Mouse (Mus musculus): ENCODE measurements around the gene Sult3a2. TPM values are rescaled to one million over a fixed set of nuclear protein-coding genes. Genes with fewer than 3 reads are reported as not detected.
"Not testable (repeated sequence)": the region's sequence is repeated elsewhere in the genome, so short reads cannot be mapped to it uniquely, and the experiment has no call there.

Gene Sult3a2
- not detected in 2 replicates for total RNA-seq (2012; rRNA removed)

- H3K9me3 ChIP-seq (ENCODE audit: control insufficient read depth, insufficient read depth, low read depth, low read length), result no peaks in the 10 kb centered on the region; the same call in 1 of the 2 replicates
- no peak for DNase-seq (ENCODE audit: low read depth, low spot score)
- in situ Hi-C loops (cut with MboI; ENCODE audit: low sequenced_read_pairs in 2 of 2, unreplicated experiment in 2 of 2), result no loop called here
- 0 out of 4 replicates have a peak, but pooled peaks cover 0 to 2% of the 10 kb centered on the region in 2 experiments for H3K4me1 ChIP-seq (ENCODE audit: control insufficient read depth in 2 of 2, insufficient read depth in 2 of 2, low read length in 2 of 2, poor library complexity in 1 of 2)
- H3K36me3 ChIP-seq (ENCODE audit: control insufficient read depth, insufficient read depth, low read length, poor library complexity, severe bottlenecking), result no peaks in the 10 kb centered on the region
- H3K9ac ChIP-seq (ENCODE audit: insufficient read depth, low read depth, low read length, poor library complexity, severe bottlenecking), result no peak within 1 kb of the TSS
- no peak within 1 kb of the TSS for H3K4me3 ChIP-seq (ENCODE audit: insufficient read depth in 1 of 2, low read depth in 1 of 2, low read length in 2 of 2, poor library complexity in 1 of 2, severe bottlenecking in 1 of 2)
- H3K27ac ChIP-seq (ENCODE audit: insufficient read depth, low read depth, low read length, poor library complexity, severe bottlenecking), result no peak within 1 kb of the TSS
- TF ChIP-seq HCFC1 (IDR thresholded peaks at IDR 0.05; ENCODE audit: borderline replicate concordance, insufficient read depth, low read length), result no peak
- no peak for TF ChIP-seq CHD2 (IDR thresholded peaks at IDR 0.05; ENCODE audit: low read depth, low read length)
- no peak for TF ChIP-seq ZC3H11A (IDR thresholded peaks at IDR 0.05; ENCODE audit: borderline replicate concordance, low read depth, low read length)
- no peak for TF ChIP-seq MAFK (IDR thresholded peaks at IDR 0.05; ENCODE audit: insufficient read depth, low read depth, low read length)
- no peak for TF ChIP-seq ZNF384 (IDR thresholded peaks at IDR 0.05; ENCODE audit: low read depth, low read length)
These were observed at the start of gene Sult3a2 for GRCm38 (mm10) chr10:33786604-33787003. TSS of gene Sult3a2 (minus strand) at chr10:33786704.

DNA sequence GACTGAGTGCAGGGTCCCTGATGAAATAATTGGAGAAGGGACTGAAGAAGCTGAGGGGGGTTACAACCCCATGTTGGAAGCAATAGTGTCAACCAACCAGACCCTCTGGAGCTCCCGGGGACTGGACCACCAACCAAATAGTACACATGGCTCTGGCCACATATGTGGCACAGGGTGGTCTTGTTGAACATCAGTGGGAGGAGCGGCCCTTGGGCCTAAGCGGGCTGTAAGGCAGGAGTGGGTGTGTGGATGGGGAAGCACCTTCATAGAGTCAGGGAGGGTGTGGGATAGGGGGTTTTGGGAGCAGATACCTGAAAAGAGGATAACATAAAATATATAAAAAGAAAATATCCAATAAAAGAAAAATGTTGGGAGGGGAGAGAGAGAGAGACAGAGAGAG is 34.4 kb upstream of the Sult3a2 start:
- Histone ChIP-seq H3K9ac (ENCODE audit: insufficient read depth, low read depth, low read length, poor library complexity, severe bottlenecking) (no peak overlapping the region), H3K4me1 (ENCODE audit: control insufficient read depth in 2 of 2, insufficient read depth in 2 of 2, low read length in 2 of 2, poor library complexity in 1 of 2) (no peaks in the 10 kb centered on the region), H3K27ac (ENCODE audit: insufficient read depth, low read depth, low read length, poor library complexity, severe bottlenecking) (no peak overlapping the region), H3K36me3 (ENCODE audit: control insufficient read depth, insufficient read depth, low read length, poor library complexity, severe bottlenecking) (no peaks in the 10 kb centered on the region), H3K9me3 (ENCODE audit: control insufficient read depth, insufficient read depth, low read depth, low read length) (no peaks in the 10 kb centered on the region), H3K4me3 (ENCODE audit: insufficient read depth in 1 of 2, low read depth in 1 of 2, low read length in 2 of 2, poor library complexity in 1 of 2, severe bottlenecking in 1 of 2) (no peak overlapping the region)
- no peak for DNase-seq (ENCODE audit: low read depth, low spot score)
- in situ Hi-C loops (cut with MboI; ENCODE audit: low sequenced_read_pairs in 2 of 2, unreplicated experiment in 2 of 2), result no loop called here
- TF ChIP-seq MAFK (IDR thresholded peaks at IDR 0.05; ENCODE audit: insufficient read depth, low read depth, low read length) (no peak), CHD2 (IDR thresholded peaks at IDR 0.05; ENCODE audit: low read depth, low read length) (no peak), HCFC1 (IDR thresholded peaks at IDR 0.05; ENCODE audit: borderline replicate concordance, insufficient read depth, low read length) (no peak), ZNF384 (IDR thresholded peaks at IDR 0.05; ENCODE audit: low read depth, low read length) (no peak), ZC3H11A (IDR thresholded peaks at IDR 0.05; ENCODE audit: borderline replicate concordance, low read depth, low read length) (no peak)

DNA sequence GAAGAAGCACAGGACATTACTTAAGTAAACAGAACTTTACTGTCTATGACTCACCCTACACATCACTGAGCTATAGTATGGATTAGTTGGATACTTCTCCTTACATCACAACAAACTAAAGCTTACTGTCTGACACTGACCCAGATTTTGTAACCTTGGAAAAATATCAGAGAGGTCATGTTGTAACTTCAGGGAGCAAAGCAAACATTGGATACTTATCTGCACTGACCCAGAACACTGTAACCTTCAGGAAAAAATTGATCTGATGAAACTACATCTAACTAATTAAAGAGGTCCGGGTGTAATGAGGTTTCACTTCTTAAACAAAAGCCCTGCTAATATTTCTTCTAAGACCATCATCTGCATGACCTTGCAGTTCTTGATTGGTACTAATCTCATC is 30.4 kb upstream of the Sult3a2 start:
- H3K27ac ChIP-seq (ENCODE audit: insufficient read depth, low read depth, low read length, poor library complexity, severe bottlenecking), result no peak overlapping the region
- no peaks in the 10 kb centered on the region for H3K36me3 ChIP-seq (ENCODE audit: control insufficient read depth, insufficient read depth, low read length, poor library complexity, severe bottlenecking)
- TF ChIP-seq ZC3H11A (IDR thresholded peaks at IDR 0.05; ENCODE audit: borderline replicate concordance, low read depth, low read length), result no peak
- no peak for TF ChIP-seq HCFC1 (IDR thresholded peaks at IDR 0.05; ENCODE audit: borderline replicate concordance, insufficient read depth, low read length)
- TF ChIP-seq ZNF384 (IDR thresholded peaks at IDR 0.05; ENCODE audit: low read depth, low read length), result no peak
- TF ChIP-seq CHD2 (IDR thresholded peaks at IDR 0.05; ENCODE audit: low read depth, low read length), result no peak
- TF ChIP-seq MAFK (IDR thresholded peaks at IDR 0.05; ENCODE audit: insufficient read depth, low read depth, low read length), result no peak
- in situ Hi-C loops (cut with MboI; ENCODE audit: low sequenced_read_pairs in 2 of 2, unreplicated experiment in 2 of 2), result no loop called here
- no peaks in the 10 kb centered on the region for H3K9me3 ChIP-seq (ENCODE audit: control insufficient read depth, insufficient read depth, low read depth, low read length)
- peaks cover 0 to 1% of the 10 kb centered on the region in 2 experiments; a peak in 1 of 4 replicates for H3K4me1 ChIP-seq (ENCODE audit: control insufficient read depth in 2 of 2, insufficient read depth in 2 of 2, low read length in 2 of 2, poor library complexity in 1 of 2)
- no peak overlapping the region for H3K9ac ChIP-seq (ENCODE audit: insufficient read depth, low read depth, low read length, poor library complexity, severe bottlenecking)
- no peak for DNase-seq (ENCODE audit: low read depth, low spot score)
- no peak overlapping the region for H3K4me3 ChIP-seq (ENCODE audit: insufficient read depth in 1 of 2, low read depth in 1 of 2, low read length in 2 of 2, poor library complexity in 1 of 2, severe bottlenecking in 1 of 2)

DNA sequence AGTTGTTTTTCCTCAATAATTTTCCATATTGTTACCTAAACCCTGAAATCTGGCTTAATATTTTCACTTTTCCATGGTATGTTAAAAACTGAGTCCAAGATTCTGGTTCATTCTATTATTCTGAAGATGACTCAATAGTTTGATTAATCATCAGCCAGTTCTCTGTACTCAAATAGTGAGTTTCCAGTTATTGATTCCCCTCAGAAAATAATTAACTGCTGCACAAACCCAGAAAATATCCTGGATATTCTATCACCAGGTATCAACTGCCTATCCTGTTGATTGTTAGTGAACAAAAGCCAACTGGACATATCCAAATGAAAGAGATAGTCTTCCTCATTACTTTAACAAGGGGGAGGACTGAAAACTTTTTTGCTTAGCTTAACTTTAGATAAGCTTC is 27.8 kb upstream of the Sult3a2 start:
- Histone ChIP-seq H3K4me3 (ENCODE audit: insufficient read depth in 1 of 2, low read depth in 1 of 2, low read length in 2 of 2, poor library complexity in 1 of 2, severe bottlenecking in 1 of 2) (no peak overlapping the region), H3K9me3 (ENCODE audit: control insufficient read depth, insufficient read depth, low read depth, low read length) (no peaks in the 10 kb centered on the region), H3K9ac (ENCODE audit: insufficient read depth, low read depth, low read length, poor library complexity, severe bottlenecking) (no peak overlapping the region), H3K4me1 (ENCODE audit: control insufficient read depth in 2 of 2, insufficient read depth in 2 of 2, low read length in 2 of 2, poor library complexity in 1 of 2) (peaks cover 0 to 2% of the 10 kb centered on the region in 2 experiments; a peak in 1 of 4 replicates), H3K27ac (ENCODE audit: insufficient read depth, low read depth, low read length, poor library complexity, severe bottlenecking) (no peak overlapping the region), H3K36me3 (ENCODE audit: control insufficient read depth, insufficient read depth, low read length, poor library complexity, severe bottlenecking) (no peaks in the 10 kb centered on the region)
- TF ChIP-seq ZC3H11A (IDR thresholded peaks at IDR 0.05; ENCODE audit: borderline replicate concordance, low read depth, low read length), result no peak
- TF ChIP-seq HCFC1 (IDR thresholded peaks at IDR 0.05; ENCODE audit: borderline replicate concordance, insufficient read depth, low read length), result no peak
- TF ChIP-seq MAFK (IDR thresholded peaks at IDR 0.05; ENCODE audit: insufficient read depth, low read depth, low read length), result no peak
- TF ChIP-seq CHD2 (IDR thresholded peaks at IDR 0.05; ENCODE audit: low read depth, low read length), result no peak
- no peak for TF ChIP-seq ZNF384 (IDR thresholded peaks at IDR 0.05; ENCODE audit: low read depth, low read length)
- DNase-seq (ENCODE audit: low read depth, low spot score), result no peak
- in situ Hi-C loops (cut with MboI; ENCODE audit: low sequenced_read_pairs in 2 of 2, unreplicated experiment in 2 of 2), result no loop called here

GRCm38 (mm10) chr10:33811807-33812206 is 25.3 kb upstream of the Sult3a2 start:
- no peak overlapping the region for H3K4me3 ChIP-seq (ENCODE audit: insufficient read depth in 1 of 2, low read depth in 1 of 2, low read length in 2 of 2, poor library complexity in 1 of 2, severe bottlenecking in 1 of 2)
- H3K9ac ChIP-seq (ENCODE audit: insufficient read depth, low read depth, low read length, poor library complexity, severe bottlenecking), result no peak overlapping the region
- in situ Hi-C loops (cut with MboI; ENCODE audit: low sequenced_read_pairs in 2 of 2, unreplicated experiment in 2 of 2), result no loop called here
- TF ChIP-seq MAFK (IDR thresholded peaks at IDR 0.05; ENCODE audit: insufficient read depth, low read depth, low read length), result no peak
- DNase-seq (ENCODE audit: low read depth, low spot score), result no peak
- H3K9me3 ChIP-seq (ENCODE audit: control insufficient read depth, insufficient read depth, low read depth, low read length), result no peaks in the 10 kb centered on the region
- no peak overlapping the region for H3K27ac ChIP-seq (ENCODE audit: insufficient read depth, low read depth, low read length, poor library complexity, severe bottlenecking)
- no peaks in the 10 kb centered on the region for H3K36me3 ChIP-seq (ENCODE audit: control insufficient read depth, insufficient read depth, low read length, poor library complexity, severe bottlenecking)
- H3K4me1 ChIP-seq (ENCODE audit: control insufficient read depth in 2 of 2, insufficient read depth in 2 of 2, low read length in 2 of 2, poor library complexity in 1 of 2), result peaks cover 0 to 2% of the 10 kb centered on the region in 2 experiments; a peak in 1 of 4 replicates

DNA sequence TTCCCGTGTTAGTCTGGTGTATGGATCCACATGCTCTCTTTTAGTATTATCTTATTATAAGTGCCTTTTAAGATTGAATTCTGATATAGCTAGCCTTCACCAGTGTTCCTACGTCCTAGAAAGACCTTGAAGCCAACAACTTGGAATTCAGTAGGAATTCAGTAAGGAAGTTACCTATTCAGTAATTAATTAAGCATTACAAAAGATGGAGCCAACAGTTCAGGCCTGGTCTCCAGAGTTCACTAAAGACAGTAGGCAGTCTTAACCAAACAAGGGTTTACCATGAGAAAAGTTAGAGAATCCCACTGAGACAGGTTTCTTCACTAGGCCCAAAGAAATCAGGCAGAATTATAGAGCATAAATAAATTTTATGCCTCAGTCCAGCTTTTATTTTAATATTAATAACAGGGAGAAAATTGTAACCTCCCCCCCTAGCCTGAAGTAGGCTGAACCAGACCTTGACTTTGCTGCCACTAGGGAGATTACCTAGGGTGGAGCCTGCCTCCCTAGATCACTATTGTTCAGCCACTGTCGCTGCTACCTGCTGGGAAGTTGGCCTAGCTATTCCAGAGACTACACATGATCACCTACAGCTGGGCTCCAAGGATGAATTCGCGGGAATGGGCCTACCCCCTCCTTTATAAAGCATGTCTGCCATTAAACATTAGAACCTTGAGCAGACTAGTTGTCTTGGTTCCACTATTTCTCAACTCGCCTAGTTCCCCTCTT is 10.9 kb upstream of the Sult3a2 start:
- H3K36me3 ChIP-seq (ENCODE audit: control insufficient read depth, insufficient read depth, low read length, poor library complexity, severe bottlenecking); in situ Hi-C loops (cut with MboI; ENCODE audit: low sequenced_read_pairs in 2 of 2, unreplicated experiment in 2 of 2); H3K9me3 ChIP-seq (ENCODE audit: control insufficient read depth, insufficient read depth, low read depth, low read length): not testable (repeated sequence)
- peak; percentile 59 for DNase-seq (ENCODE audit: low read depth, low spot score)
- peaks cover 0 to 17% of the 10 kb centered on the region in 2 experiments; a peak in 2 of 4 replicates for H3K4me1 ChIP-seq (ENCODE audit: control insufficient read depth in 2 of 2, insufficient read depth in 2 of 2, low read length in 2 of 2, poor library complexity in 1 of 2)
- peak overlapping the region; percentile 59; the same call in 1 of the 2 replicates for H3K9ac ChIP-seq (ENCODE audit: insufficient read depth, low read depth, low read length, poor library complexity, severe bottlenecking)
- peak overlapping the region in 1 of 2 experiments; percentile 36; a peak in 1 of 4 replicates for H3K4me3 ChIP-seq (ENCODE audit: insufficient read depth in 1 of 2, low read depth in 1 of 2, low read length in 2 of 2, poor library complexity in 1 of 2, severe bottlenecking in 1 of 2)
- peak overlapping the region; percentile 98 for H3K27ac ChIP-seq (ENCODE audit: insufficient read depth, low read depth, low read length, poor library complexity, severe bottlenecking)

Measured in ES-E14 (cell line).